Mouse (Mus musculus) E14TG2a.4 (cell line): ENCODE results near the gene Ass1.

Experiments
- CTCF ChIP-seq: conservative IDR thresholded peaks from 2 replicates; pipeline ENCODE4 v1.5.1; 2014; ENCODE audit warnings: low read length
- NANOG ChIP-seq: IDR thresholded peaks from 2 replicates; pipeline ENCODE4 v1.6.1; 2014; ENCODE audit warnings: borderline replicate concordance, low read length, mixed read lengths
- POU5F1 ChIP-seq: IDR thresholded peaks from 2 replicates; pipeline ENCODE4 v1.6.1; 2014; ENCODE audit warnings: low read length, borderline replicate concordance

- no peak for TF ChIP-seq CTCF
- no peak for TF ChIP-seq NANOG
- TF ChIP-seq POU5F1 = no peak
These were observed 827 bp downstream of the Ass1 start for GRCm38 (mm10) chr2:31470683-31471385.
